Mouse (Mus musculus) midbrain, embryonic 11.5 days (tissue): ENCODE measurements around the gene Pold3. TPM values are rescaled to one million over a fixed set of nuclear protein-coding genes. Genes with fewer than 3 reads are reported as not detected.
A peak's percentile ranks its signal among the peaks of the same experiment; 100 is the strongest.
"Not testable (repeated sequence)": the region's sequence is repeated elsewhere in the genome, so short reads cannot be mapped to it uniquely, and the experiment has no call there.

Experiments used
- ATAC-seq: fragments of 200-750 bp; cut with Nextera tagmentation; 2 replicates; pipeline ENCODE4 v1.8.0; 2017; ENCODE audit warnings: moderate TSS enrichment, moderate library complexity; ENCODE audit not compliant: low FRiP score
- DNase-seq: peaks from one replicate; pipeline ENCODE4 v3.0.0; 2015; ENCODE audit warnings: low spot score; ENCODE audit errors: missing footprints
- H3K27ac ChIP-seq: fragments of 300-500 bp; sonication (generic); 2 replicates; pipeline ENCODE4 v1.5.1; 2014; ENCODE audit warnings: low read depth, low read length
- H3K27me3 ChIP-seq: fragments of 300-500 bp; sonication (generic); 2 replicates; pipeline ENCODE4 v1.6.1; 2014; ENCODE audit warnings: mild to moderate bottlenecking, low read length, moderate library complexity, mixed read lengths; ENCODE audit not compliant: control insufficient read depth, insufficient read depth
- H3K36me3 ChIP-seq: fragments of 300-500 bp; sonication (generic); 2 replicates; pipeline ENCODE4 v1.6.1; 2014; ENCODE audit warnings: mild to moderate bottlenecking, low read length, moderate library complexity, mixed read lengths; ENCODE audit not compliant: control insufficient read depth, insufficient read depth
- H3K4me1 ChIP-seq: fragments of 300-500 bp; sonication (generic); 2 replicates; pipeline ENCODE4 v1.6.1; 2014; ENCODE audit warnings: low read length; ENCODE audit not compliant: control insufficient read depth, insufficient read depth
- H3K4me2 ChIP-seq: fragments of 300-500 bp; sonication (generic); 2 replicates; pipeline ENCODE4 v1.6.1; 2014; ENCODE audit warnings: mild to moderate bottlenecking, moderate library complexity
- H3K4me3 ChIP-seq: fragments of 300-500 bp; sonication (generic); 2 replicates; pipeline ENCODE4 v1.5.1; 2014; ENCODE audit warnings: low read depth, low read length
- H3K9ac ChIP-seq: fragments of 300-500 bp; sonication (generic); 2 replicates; pipeline ENCODE4 v1.6.1; 2014; ENCODE audit warnings: low read length
- H3K9me3 ChIP-seq: fragments of 300-500 bp; sonication (generic); 2 replicates; pipeline ENCODE4 v1.6.1; 2016; ENCODE audit warnings: low read length; ENCODE audit not compliant: control insufficient read depth
- WGBS: fragments of 180-500 bp; shearing (Covaris S2); extraction: QIAGEN DNeasy Blood & Tissue Kit; methylation state at CpG from one replicate; pipeline ENCODE4 v1.1.7; 2014; 5-methylcytosine and 5-hydroxymethylcytosine counted together
- polyA plus RNA-seq: library from polyadenylated mRNA; unstranded; fragments of >200 nt; fragmentation: Nextera tagmentation; extraction: Ambion mirVana; gene quantifications from 2 replicates; pipeline ENCODE4 v1.2.1, GENCODE M21; 2014

The Pold3 gene
- polyA plus RNA-seq, 1 experiment from 2014 or later = 100 TPM

DNA sequence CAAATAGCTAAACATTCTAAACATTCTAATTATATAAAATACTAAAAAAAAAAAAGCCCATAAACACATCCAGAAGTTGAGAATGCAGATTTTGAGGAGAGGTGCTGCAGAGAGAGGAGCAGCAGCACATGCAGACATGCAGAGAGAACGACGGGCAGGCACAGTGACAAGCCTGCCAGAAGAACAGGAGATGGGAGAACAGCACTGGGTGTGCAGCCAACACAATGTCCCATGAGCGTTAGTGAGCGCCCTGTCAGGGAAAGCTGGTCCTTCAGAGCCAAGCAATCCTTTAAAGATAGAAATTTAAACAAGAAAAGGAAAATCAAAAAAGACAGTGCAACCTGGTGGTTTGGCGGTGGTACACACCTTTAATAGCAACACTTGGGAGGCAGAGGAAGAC lies 34.5 kb downstream of the Pold3 start:
- WGBS = 85% methylated on average over 5 of the region's 5 CpGs
- DNase-seq (no peak), ATAC-seq (no peak)
- no peaks in the 10 kb centered on the region for H3K27me3 ChIP-seq
- no peak overlapping the region for H3K9ac ChIP-seq
- H3K36me3 ChIP-seq = peaks cover 34% of the 10 kb centered on the region
- H3K27ac ChIP-seq = no peak overlapping the region
- H3K9me3 ChIP-seq = no peaks in the 10 kb centered on the region
- H3K4me2 ChIP-seq = no peak overlapping the region
- no peaks in the 10 kb centered on the region for H3K4me1 ChIP-seq
- H3K4me3 ChIP-seq = no peak overlapping the region

DNA sequence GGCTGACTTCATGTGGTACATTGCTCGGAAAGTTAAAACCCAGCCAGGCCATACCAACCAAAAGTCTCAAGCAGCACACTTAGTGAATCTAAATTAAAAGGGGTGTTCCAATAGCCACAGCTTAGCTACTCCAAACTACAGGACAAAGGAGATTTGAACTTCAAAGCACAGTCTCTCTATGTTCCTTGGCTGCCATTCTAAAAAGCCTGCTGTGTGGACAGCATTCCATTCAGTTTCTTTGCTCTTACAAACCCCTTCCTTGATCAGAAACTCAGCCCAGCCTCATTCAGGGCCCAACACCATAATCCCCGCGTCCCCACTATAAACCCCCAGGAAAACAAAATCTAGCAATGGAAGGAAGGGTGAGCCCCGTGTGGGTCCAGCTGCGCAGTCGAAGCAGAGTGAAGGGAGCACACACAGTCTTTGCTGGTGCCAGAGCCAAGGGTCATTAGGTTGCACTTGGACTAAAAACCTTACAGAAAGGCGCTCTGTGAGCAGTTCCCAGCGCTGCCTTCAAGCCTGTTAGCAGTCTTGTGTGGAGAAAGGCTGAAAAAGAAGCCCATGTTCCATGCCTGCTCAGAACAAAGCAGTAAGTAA lies 35.1 kb downstream of the Pold3 start:
- Histone ChIP-seq H3K4me1 (no peaks in the 10 kb centered on the region), H3K9ac (no peak overlapping the region), H3K36me3 (peaks cover 34% of the 10 kb centered on the region), H3K27ac (0 out of 2 replicates have a peak overlapping the region, but pooled peaks have one; percentile 30), H3K4me2 (no peak overlapping the region), H3K27me3 (no peaks in the 10 kb centered on the region), H3K4me3 (no peak overlapping the region), H3K9me3 (no peaks in the 10 kb centered on the region)
- ATAC-seq = peak; percentile 42; the same call in 1 of the 2 replicates
- no peak for DNase-seq
- 37% methylated on average over 8 of the region's 8 CpGs for WGBS

DNA sequence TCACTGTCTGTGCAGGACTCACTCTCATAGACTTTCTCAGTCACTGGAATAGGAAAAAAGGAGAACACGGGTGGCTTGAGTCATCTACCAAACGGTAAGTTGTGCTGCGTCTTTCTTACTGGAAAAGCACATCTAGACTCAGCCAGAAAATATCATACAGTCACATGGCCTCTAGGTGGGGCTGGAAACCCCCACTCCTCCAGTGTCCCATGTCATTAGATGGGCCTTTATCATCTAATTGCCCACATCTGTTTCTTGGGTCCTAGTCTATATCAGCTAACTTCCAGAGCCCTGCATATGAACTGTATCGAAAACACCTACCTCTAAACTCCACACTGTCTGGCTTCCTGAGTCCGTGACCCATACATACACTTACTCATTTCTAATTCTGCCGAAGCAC lies 37.6 kb downstream of the Pold3 start:
- Histone ChIP-seq H3K4me1 (no peaks in the 10 kb centered on the region), H3K27me3 (no peaks in the 10 kb centered on the region), H3K36me3 (peaks cover 23% of the 10 kb centered on the region), H3K4me3 (no peak overlapping the region), H3K4me2 (no peak overlapping the region), H3K9ac (no peak overlapping the region), H3K9me3 (no peaks in the 10 kb centered on the region), H3K27ac (no peak overlapping the region)
- DNase-seq = no peak
- 85% methylated on average over 6 of the region's 6 CpGs for WGBS
- ATAC-seq = no peak

DNA sequence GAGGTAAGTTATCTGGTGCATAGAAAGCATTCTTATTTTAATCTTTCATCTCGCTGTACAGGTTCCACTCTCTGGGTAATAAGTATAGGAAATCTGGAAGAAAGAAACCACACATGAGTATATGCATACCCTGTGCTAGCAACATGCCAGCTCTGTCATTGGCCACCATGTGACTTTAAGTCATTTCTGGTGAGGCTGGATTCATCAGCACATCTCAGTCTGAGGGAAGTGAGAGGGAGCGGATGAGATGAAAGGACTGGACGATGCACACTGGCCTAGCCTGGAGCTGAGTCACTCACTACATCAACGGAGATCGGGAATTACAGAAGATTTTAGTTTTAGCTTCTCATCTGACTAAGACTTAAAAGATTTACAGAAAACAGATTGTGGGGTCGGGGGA lies 38.5 kb downstream of the Pold3 start:
- H3K36me3 ChIP-seq = peaks cover 19% of the 10 kb centered on the region
- WGBS = 95% methylated on average over 6 of the region's 6 CpGs

DNA sequence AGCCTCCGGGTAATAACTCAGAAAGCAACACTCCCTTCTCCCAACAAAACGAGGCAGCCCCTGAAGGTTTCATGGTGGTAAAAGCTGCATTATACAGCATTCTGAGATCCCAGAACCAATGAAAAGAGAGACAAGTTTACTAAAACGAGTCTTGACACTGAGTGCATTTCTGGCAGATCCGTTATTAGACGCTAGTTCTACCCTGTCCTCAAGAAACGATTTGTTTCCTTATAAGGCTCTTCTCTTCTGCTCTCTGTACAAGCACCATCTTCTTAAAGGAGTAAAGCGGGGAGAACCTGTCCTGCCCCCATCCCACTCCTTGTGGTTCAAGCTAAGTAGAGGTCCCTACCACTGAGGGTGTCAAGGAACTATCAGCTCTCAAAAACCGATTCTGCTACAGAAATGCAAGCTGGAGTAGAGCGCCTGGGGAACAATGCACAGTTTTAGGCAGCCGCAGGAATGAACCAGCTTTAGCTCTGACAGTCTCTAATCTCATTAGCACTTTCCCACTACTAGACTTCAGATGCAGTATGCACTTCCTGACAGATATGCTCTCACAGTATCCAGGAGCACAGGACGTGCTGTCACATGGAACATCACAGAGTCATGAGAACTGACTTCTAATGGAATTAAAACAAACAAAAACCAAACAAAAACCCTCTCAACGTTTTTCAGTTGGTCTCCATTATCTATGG lies 41.1 kb downstream of the Pold3 start:
- 67% methylated on average over 12 of the region's 12 CpGs for whole genome bisulfite sequencing
- DNase-seq (no peak), ATAC-seq (no peak)
- Histone ChIP-seq H3K9me3 (no peaks in the 10 kb centered on the region), H3K4me1 (no peaks in the 10 kb centered on the region), H3K4me3 (no peak overlapping the region), H3K27ac (no peak overlapping the region), H3K36me3 (peaks cover 6% of the 10 kb centered on the region; the same call in 1 of the 2 replicates), H3K9ac (no peak overlapping the region), H3K27me3 (no peaks in the 10 kb centered on the region), H3K4me2 (no peak overlapping the region)

More for the DNA sequence above, 38.5 kb downstream of the Pold3 start:
- Histone ChIP-seq H3K4me3 (no peak overlapping the region), H3K27me3 (no peaks in the 10 kb centered on the region), H3K4me2 (no peak overlapping the region), H3K9ac (no peak overlapping the region), H3K4me1 (no peaks in the 10 kb centered on the region), H3K9me3 (no peaks in the 10 kb centered on the region), H3K27ac (no peak overlapping the region)
- DNase-seq (no peak), ATAC-seq (no peak)

DNA sequence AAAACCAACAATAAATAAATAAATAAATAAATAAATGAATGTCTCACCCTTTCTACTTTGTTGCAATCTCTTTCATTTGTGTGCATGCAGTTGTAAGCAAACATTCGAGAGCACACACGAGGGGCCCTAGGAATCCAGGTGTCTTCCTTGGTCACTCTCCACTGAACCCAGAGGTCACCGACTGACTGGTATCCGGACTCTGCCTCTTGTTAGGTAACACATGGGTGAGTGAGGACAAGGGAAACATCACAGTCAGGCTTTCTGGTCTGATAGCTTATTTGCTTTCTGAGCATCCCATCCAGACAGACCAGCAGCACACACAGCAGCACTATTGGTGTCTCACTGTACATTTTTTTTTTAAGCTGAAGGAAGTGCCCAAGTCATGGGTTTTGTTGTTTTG lies 44.3 kb downstream of the Pold3 start:
- WGBS = 87% methylated on average over 4 of the region's 4 CpGs

DNA sequence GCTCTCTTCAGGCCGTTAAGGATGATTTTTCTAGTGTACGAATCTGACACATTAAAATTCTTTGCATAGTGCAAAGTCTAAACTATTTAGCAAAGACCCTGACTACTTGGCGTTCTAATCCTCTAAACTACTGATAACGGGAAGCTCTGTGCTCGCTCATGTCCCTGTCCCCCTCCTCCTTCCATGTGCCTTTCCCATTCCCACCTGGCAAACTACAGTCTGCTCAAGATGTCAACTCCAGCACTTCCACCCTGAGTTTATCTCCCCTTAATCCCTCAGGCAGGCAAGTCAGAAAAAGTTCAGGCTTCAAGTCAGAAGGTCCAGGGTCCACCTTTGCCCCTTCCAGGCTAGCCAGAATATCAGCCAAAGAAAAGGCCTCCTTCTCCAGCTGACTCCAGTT lies 45.1 kb downstream of the Pold3 start:
- no peak overlapping the region for H3K4me3 ChIP-seq
- no peak for DNase-seq
- no peak overlapping the region for H3K4me2 ChIP-seq
- no peaks in the 10 kb centered on the region for H3K27me3 ChIP-seq
- 89% methylated on average over 5 of the region's 5 CpGs for WGBS
- H3K9ac ChIP-seq = no peak overlapping the region
- no peaks in the 10 kb centered on the region for H3K9me3 ChIP-seq
- ATAC-seq = no peak
- H3K4me1 ChIP-seq = no peaks in the 10 kb centered on the region
- H3K36me3 ChIP-seq = no peaks in the 10 kb centered on the region
- H3K27ac ChIP-seq = no peak overlapping the region

More for the DNA sequence above, 44.3 kb downstream of the Pold3 start:
- H3K4me3 ChIP-seq = no peak overlapping the region
- H3K27ac ChIP-seq = no peak overlapping the region
- no peak overlapping the region for H3K9ac ChIP-seq
- DNase-seq = no peak
- H3K27me3 ChIP-seq = no peaks in the 10 kb centered on the region
- ATAC-seq = no peak
- H3K9me3 ChIP-seq = no peaks in the 10 kb centered on the region
- no peaks in the 10 kb centered on the region for H3K36me3 ChIP-seq
- H3K4me1 ChIP-seq = no peaks in the 10 kb centered on the region
- no peak overlapping the region for H3K4me2 ChIP-seq

DNA sequence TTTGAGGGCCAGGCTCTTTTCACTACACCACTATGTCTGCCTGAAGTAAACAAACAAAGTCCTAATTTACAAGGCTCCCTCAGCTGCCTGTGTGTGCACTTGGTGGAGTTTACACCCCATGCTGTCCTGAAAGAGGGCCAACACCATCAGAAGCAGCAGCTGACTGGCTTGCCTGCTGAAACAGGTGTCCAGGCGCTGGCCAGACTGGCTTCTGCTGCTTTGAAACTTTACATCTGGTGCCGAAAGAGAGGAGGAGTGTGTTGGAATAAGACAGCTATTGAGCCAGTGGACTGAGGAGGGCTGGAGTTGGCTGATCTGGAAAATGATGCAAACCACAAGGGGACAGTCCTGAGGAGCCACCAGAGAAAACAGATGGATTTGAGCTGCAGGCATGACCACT lies 47.4 kb downstream of the Pold3 start:
- Histone ChIP-seq H3K4me3 (no peak overlapping the region), H3K27ac (no peak overlapping the region), H3K36me3 (no peaks in the 10 kb centered on the region), H3K4me1 (no peaks in the 10 kb centered on the region), H3K9ac (no peak overlapping the region), H3K27me3 (no peaks in the 10 kb centered on the region), H3K4me2 (no peak overlapping the region), H3K9me3 (no peaks in the 10 kb centered on the region)
- DNase-seq = no peak
- WGBS = 87% methylated on average over 2 of the region's 2 CpGs
- no peak for ATAC-seq

DNA sequence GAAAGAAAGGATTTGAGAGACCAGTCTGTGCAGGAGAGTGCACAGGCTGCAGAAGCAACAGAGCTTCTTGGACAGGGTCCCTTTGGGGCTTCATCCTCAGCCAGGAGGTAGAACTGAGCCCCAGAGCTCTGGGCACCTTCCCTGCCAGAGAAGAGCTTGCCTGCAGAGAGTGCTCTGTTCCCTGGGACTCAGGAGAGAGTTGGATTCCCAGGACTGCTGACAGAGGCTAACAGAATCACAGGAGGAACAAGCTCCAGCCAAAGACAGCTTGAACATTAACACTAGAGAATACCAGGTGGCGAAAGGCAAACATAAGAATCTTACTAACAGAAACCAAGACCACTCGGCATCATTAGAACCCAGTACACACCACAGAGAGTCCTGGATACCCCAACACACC lies 68.4 kb downstream of the Pold3 start:
- WGBS = 93% methylated on average over 2 of the region's 2 CpGs
- not testable (repeated sequence) for H3K27me3 ChIP-seq, H3K4me1 ChIP-seq, H3K4me3 ChIP-seq, H3K9ac ChIP-seq, DNase-seq, H3K36me3 ChIP-seq, ATAC-seq, H3K4me2 ChIP-seq, H3K9me3 ChIP-seq, H3K27ac ChIP-seq
